Mouse (Mus musculus): ENCODE measurements around the gene Csf2ra.
"Not testable (repeated sequence)": the region's sequence is repeated elsewhere in the genome, so short reads cannot be mapped to it uniquely, and the experiment has no call there.

Csf2ra gene

DNA sequence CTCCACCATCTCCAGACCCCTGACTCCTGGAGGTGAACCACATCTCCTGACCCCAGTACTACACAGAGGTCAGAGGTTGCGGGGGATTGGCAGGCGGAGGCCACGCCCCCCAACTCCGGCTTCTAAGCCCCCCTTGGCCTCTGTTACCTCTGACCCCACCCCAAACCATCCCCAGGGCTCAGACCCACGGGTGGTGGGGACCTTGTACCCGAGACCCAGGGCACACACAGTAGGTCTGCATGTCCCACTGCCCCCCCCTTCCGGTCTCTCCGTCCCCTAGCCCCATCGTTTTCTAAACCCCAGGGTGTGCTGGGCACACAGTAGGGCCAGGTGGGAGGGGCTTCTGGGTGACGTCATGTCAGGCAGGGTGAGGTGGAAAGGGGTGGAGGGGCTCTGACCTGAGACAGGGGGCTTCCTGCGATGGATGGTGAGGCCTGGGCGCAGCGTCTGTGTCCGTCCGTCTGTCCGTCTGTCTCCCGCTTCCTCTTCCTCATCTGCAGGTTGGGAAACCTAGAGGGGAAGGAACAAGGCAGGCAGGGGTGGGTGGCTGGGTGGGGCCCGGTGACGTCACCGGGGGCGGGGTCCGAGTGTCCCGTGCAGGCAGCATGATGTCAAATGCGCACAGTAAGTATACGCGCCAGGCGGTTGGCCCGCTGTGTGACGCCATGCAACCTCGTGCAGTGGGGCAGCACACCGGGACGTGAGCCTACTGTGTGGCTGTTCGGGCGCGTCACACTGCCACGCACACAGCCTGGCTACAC lies at the start of gene Csf2ra:
Gene Csf2ra (minus strand): TSS at position 489 of the 761 bp plus-strand sequence.
- DNase-seq (ENCODE audit: low spot score in 2 of 2) = peak in 1 of 2 experiments; percentile 21

DNA sequence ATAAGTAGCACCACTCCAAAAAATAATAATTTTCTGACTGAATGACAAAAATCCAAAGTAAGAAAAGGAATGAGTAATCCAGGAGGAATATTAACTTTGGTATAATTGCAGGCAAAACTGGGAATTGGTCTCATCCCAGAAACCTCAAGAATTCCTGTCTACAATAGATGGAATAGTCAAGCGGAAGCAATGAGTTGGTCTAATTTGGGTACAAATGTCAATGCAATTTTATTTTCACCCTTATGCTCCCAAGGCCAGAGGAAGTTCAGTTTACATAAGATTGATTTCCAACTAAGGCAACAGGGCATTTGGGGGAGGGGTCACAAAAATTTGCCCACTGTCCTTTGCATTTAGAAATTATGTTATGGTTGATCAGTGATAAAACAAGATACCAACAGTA lies 47.2 kb upstream of the Csf2ra start:
- no peak for DNase-seq (ENCODE audit: low spot score in 2 of 2)

DNA sequence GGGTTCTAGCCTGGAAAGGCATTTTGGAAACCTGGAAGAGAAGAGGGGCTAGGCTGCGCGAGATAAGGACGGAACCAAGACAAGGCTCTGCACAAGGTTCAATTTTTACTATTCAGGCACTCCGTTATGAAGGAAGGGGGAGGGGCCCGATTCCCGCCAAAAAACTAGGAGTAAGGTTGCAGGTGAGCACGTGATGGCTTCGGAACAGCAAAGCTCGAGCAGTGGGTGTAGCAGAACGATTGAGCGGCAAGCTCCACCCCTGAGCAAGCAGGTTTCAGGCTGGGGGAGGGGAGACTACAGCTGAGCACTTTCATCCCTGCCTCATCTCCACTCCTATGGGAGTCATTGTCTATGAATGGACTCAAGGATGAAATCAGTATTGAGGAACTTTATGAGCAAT lies 40.9 kb upstream of the Csf2ra start:
- DNase-seq (ENCODE audit: low spot score in 2 of 2) = not testable (repeated sequence)

DNA sequence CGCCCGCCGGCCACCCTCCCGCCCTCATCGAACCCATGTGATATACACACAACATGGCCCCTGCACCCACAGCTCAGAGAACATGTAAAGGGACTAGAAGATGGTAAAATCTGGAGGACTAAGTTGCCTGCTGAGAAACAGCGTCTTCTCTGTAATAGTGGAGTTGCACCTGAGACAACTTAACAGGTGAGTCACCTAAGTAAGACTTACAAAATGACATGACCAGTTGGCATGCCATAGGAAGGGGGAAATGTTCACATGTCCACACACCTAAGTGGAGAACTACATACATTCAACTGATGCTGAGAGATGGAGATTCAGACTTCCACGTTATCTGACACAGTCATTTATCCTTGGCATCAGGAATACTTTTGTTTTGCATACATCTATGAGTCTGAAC lies 38.9 kb upstream of the Csf2ra start:
- peak in 1 of 2 experiments; percentile 8 for DNase-seq (ENCODE audit: low spot score in 2 of 2)

DNA sequence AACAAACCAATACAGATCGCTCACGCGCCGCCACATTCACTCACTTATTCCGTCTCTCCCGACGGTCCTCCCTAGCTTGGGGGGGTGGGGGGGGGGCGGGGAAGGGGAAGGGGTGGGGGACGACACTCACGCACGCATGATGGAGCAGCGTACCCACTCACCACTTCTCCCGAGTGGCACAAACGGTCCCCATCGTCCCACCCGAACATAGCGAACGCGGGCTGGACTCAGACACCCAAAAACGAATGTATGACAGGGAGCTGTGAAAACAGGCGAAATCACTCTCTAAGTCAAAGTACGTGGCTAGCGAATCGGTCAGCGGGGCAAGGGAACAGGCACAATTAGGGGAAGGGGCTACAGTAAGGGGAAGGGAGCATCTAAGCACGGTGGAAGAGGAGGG lies 38.4 kb upstream of the Csf2ra start:
- DNase-seq (ENCODE audit: low spot score in 2 of 2) = peak; percentile 42 to 56

DNA sequence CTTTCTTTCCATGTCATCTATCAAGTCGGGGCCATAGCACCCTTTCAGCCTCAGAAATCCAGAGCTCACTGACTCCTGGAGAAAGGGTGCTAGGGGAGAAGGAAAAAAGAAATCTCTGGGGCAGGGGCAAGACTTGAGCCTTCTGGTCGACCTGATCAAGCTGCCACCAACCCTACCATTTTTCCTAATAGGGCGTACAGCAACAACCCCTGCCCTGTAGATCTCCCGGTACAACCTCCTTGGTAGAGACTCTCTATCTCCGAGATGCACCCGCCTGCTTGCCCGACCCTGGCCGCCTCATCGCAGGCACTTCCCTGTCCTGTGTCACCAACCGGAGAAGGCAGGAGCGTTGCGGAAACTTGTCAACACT lies 38.0 kb upstream of the Csf2ra start:
- DNase-seq (ENCODE audit: low spot score in 2 of 2) = peak; percentile 56 to 66

DNA sequence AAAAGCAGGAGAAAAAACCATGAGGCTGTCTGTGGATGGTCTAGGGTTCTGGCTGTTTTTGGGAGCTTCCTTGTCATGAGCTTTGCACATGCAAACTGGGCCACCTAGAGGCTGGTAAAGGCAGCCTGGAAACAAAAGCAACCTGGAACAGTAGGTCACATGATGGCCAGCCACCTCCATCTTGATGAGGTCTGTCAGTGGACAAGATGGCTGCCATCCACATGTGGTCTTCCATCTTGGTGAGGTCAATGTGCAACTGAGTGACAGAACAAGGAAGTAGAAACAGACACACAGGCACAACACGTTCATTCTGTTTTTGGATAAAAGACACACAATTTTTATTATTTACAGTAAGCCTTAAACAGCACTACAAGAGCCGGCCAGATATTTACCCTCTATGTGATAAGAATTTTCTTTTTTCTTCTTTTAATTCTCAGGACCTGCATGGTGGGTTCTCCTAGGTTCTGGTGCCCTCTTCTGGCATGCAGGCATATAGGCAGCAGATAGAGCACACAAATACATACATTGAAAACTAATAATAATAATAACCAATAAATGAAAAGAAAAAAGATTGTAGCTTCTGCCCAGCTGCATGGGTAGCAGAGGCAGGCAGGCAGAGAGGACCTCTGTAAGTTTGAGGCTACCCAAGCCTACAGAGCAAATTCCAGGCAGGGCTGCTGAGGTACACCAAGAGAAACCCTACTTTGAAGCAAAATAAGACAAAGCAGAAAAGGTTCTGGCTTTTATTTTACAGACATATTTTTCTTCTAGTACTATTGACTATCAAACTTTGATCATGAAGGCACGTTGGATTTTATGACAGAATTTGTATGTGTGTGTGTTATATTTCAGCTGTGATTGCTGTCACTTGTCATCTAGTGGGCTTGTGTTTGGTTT lies 37.4 kb upstream of the Csf2ra start:
- peak; percentile 82 to 85 for DNase-seq (ENCODE audit: low spot score in 2 of 2)

DNA sequence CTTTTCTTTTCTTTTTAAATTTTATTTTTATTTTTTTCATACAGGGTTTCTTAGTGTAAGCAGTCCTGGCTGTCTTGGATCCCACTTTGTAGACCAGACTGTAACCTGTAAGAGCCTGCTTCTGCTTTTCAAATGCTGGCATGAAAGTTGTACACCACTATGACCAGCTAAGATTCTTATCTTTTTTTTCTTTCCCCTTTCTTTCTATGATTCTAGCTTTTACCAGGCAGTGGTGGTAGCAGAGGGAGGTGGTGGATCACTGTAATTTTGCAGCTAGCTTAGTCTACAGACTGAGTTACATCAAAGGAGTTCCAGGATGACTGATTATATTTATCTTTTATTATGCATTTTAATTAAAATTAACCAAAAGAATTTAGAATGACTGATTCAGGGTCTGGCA lies 36.7 kb upstream of the Csf2ra start:
- DNase-seq (ENCODE audit: low spot score in 2 of 2) = no peak

DNA sequence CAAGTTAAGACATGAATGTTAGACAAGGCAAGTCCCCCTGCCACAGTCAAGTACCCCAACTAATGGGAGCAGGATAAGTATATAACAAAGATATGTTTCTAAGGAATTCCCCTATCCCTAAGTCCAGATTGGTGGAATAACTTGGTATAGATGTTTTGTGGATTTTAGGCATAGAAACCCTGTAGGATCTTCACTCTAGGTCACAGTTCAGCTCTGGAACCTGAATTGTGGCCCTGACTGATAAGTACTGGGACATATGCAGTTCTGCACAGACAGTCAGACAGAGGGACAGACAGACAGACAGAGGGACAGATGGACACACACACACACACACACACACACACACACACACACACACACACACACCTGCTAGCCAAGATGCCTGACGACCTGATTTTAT lies 36.0 kb upstream of the Csf2ra start:
- no peak for DNase-seq (ENCODE audit: low spot score in 2 of 2)

DNA sequence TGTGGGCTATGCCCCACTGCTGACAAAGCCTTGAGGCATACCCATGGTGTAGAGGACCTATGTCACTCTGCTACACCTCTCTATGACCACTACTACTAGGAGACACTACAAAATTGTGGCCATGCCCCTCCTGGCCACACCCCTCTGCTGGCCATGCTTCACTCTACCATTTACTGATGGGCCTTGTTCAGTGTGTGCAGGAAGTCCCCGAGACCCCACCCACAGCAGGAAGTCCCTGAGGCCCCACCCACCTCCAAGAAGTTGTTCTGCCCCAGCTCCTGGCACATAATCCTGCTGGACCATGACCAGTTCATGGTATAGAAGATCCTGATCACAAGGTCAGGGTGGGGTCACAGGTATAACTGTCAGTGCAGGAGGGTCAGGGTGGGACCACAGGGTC lies 33.0 kb upstream of the Csf2ra start:
- no peak for DNase-seq (ENCODE audit: low spot score in 2 of 2)

DNA sequence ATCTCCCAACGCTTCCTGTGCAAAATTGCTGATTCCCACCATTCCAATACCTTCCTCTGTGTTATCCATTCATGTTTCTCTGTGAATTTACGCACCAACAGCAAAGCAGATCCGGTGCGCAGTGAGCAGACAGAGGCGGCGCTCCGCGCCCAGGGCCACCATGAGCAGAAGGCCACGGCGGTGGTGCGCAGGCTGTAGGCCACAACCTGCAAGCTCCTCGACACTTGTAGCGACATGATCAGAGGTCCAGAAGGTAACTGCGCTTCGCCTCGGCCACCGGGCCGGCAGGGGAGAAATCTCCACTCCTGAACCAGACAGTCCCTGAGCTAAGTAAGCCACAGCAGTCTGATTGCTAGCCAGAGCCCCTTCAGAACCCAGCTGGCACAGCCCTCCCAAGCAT lies 29.5 kb upstream of the Csf2ra start:
- DNase-seq (ENCODE audit: low spot score in 2 of 2) = no peak

DNA sequence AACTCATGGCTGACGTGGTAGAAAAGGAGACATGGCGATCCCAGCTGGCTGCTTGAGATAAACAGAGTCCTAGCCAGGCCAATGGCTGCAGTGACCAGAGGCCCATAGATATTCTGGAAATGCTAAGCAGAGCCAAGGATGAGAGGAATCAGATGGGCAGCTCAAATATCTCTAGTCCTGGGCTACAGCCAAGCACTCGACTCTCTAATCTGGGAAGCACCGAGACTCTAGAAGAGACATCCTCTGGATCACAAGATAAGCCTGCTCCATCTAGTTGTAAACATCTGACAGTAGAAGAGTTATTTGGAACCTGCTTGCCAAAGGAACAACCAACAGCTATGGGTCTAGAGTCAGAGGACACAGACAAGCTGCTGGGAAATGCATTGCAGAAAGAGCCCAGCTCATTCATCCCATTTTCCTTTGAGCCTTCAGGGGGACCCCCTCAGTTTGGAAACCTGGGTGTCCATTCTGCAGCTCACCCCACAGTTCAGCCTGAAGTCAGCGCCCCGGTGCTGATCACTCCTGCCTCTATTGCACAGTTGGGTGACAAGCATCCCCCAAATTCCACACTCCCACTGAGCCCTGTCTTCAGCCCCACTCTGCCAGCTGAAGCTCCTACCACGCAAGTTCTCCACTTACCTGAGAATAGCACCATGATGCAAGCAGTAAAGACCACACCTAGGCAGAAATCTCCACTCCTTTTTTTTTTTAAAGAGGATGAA lies 28.1 kb upstream of the Csf2ra start:
- no peak for DNase-seq (ENCODE audit: low spot score in 2 of 2)

DNA sequence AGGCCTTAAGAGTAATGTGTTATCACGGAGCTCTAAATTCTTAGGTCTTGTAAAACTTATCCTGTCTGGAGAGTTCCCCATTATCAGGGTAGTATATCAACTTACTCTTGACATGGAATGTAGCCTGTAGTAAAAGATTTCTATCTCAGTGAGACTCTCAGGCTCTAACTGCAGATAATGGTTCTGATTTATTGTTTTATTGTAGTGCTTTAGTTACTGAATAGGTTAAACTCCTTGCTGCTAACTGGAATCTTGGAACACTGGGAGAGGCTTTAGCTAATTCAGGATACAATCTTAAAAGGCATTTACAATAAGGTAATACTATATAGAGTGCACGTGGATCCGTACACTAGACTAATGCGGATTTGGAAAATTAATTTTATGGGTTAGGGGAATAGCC lies 19.1 kb upstream of the Csf2ra start:
- not testable (repeated sequence) for DNase-seq (ENCODE audit: low spot score in 2 of 2)

DNA sequence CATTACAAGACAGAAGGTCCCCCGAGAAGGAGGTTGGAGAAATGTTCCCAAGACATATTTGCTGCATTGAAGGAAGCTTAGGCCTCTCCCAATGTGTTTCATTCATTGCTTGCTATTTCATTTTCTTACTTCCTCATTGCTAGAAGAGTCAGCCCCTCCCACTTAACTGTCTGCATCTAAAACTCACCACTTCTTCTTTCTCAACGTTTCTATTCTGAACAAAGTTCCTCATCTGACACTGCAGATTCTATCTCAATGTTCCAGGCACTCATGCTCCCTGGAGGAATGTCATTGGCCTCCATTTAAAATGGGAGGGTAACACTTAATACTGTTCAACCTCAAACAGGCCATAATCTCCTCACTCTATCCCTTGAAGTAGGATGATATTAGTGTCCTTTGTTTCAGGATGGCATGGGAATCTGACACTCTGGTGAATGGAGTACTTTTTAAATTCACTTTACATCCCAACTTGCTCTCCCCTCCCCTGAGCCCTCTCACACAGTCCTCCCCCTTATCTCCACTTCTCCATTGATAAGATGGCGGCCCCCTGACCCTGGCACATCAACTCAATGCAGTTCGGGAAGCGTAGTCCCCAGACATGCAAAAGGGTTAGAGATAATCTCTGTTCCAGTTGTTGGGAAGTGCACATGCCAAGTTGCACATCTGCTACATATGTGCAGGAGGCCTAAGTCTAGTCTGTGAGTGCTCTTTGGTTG lies 16.6 kb upstream of the Csf2ra start:
- DNase-seq (ENCODE audit: low spot score in 2 of 2) = peak in 1 of 2 experiments; percentile 24

DNA sequence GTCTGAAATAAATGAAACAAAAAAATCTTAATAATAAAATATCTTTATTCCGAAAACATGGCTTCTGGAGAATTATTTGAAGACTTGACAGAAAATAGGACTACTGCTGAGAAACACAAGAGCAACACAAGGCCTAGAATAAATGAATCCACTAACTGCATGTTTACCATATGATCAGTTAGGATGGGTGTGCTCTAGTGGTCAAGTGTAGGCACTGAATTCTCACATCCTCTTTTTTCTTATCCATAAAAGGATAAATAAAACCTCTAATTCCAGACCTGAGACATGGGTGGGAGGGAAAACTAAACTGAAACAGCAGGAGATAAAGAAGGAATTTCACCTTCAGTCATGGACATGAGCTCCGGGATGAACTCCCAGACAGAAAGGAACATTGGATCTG lies 9.7 kb upstream of the Csf2ra start:
- no peak for DNase-seq (ENCODE audit: low spot score in 2 of 2)

DNA sequence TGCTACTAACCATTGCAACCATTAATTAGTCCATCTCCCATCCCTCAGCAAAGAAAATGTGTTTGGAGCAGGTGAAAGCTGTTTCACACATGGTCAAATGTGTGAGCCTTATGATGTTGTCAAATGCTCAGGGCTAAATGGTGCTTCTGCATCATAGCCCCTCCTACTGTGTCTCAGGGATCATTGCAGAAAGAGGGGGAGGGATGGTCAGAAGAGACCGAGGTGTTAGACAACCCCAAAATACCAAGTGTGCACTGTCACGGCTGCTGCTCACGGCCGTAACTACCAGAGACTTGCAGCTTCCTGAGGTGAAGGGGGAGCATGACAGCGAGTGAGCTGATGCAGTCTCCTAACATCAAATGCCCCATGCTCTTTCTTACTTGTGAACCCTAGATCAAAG lies 6.3 kb upstream of the Csf2ra start:
- peak; percentile 31 to 54 for DNase-seq (ENCODE audit: low spot score in 2 of 2)

DNA sequence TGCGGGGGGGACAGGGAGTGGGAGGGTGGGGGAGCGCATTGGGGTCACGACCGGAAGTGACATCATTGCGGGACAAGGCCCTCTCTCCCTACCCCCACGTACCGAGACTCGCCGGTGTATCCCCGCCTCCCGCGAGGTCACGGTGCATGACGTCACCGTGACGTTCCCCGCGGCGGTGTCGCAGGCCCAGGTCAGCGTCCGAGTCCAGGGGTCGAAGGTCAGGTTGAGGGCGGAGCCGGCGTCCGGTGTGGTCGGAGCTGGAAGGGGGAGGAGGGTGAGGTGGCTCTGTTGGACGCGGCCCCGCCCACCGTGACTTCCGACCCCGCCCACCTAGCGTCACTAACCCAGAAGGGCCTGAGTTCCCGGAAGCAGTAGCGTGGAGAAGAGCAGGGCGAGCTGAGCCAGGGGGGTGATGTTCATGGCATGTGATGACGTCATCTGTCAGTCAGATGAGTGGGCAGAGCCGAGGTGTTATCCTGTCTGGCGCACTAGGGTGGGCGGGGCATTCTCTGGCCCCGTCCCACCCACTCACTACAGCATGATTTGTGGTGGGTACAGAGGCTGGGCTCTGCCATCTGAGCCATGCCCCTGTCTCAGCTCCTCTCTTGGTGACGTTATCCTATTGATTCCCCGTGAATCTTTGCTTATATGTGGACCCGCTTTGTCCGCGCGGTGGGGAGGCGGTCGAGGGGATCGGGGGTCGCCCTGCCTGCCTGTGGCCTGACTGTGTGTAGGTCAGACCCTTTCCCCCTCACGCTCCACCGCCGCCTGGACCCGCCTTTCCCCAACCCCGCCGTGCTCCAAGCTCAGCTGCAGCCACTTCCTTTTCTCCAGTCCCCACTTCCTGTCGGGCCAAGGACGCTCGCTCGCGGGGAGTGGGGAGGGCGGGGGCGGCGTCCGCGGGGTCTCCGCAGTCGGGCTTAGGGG lies 1.0 kb downstream of the Csf2ra start:
- peak; percentile 98 to 99 for DNase-seq (ENCODE audit: low spot score in 2 of 2)

DNA sequence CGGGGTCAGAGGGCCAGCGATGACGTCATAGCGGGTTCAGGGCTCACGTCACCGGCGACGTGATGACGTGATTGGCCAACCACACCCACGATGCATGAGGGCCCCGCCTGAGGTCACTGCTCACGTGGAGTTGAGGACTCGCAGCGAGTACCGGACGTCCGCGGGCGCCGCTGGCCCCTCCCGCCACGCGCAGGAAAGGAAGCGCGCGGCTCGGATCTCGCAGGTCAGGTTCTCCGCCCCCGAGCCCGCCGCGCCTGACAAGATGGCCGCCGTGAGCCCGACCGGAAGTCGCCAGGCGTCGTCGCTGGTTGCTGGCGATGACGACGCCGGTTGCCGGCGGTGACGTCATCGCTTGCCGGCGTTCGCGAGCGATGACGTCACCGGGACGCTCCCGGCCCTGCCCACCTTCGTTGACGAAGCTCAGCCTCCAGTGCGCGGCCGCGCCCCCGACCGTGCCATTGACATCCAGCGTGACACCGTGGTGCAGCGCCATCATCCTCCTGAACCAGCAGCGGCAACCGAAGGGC lies 1.8 kb downstream of the Csf2ra start:
- DNase-seq (ENCODE audit: low spot score in 2 of 2) = peak; percentile 84 to 87

DNA sequence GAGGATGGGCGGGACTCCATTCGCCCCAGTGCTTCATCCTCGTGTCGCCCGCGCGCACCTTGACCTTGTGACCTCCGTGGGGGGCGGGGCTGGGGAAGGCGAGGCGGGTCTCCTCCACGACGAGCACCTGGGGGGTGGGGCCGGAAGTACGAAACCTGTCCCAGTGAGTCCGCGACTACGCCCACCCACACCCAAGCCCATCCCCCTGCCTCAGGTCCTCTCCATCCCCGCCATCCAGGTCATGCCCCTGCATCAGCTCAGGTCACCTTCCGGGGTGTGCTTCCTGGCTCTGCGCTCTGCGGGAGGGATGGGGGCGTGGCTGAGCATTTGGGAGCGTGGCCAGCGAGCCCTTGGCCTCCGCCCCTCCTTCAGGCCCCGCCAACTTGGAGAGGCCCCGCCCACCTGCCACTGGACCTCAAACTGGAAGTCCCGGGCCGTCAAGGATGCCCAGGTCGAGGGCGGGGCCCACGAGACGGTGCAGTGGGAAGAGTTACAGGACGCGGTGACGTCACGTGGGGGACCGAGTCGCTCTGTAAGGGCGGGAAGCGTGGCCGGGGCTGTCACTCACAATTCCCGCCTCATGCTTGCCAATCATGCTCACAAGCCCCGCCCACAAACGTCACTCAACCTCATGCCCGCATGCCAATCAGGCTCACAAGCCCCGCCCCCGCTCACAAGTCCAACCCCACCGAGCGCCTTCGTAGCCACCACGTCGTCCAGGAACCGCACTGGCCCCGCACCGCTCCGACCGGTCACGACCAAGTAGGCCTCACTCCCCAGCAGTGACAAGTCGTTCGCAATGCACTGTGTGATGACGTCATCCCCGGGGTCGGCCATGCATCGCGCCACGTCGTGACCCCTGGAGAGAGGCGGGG lies 2.5 kb downstream of the Csf2ra start:
- peak in 1 of 2 experiments; percentile 28 for DNase-seq (ENCODE audit: low spot score in 2 of 2)
